Mouse (Mus musculus) heart, adult 2 months (tissue): ENCODE data around the gene Lin54. TPM values are rescaled to one million over a fixed set of nuclear protein-coding genes. Genes with fewer than 3 reads are reported as not detected.

Source experiments
- DNase-seq, 2 experiments: peaks; one replicate each; pipeline ENCODE4 v3.0.0; 2021
- H3K27ac ChIP-seq: fragments of 200-600 bp; 2 replicates; pipeline ENCODE4 v1.8.1; 2022
- H3K27me3 ChIP-seq: fragments of 200-500 bp; 2 replicates; pipeline ENCODE4 v1.6.1; 2012; ENCODE audit warnings: mild to moderate bottlenecking, low read length, inconsistent platforms, mixed read lengths; ENCODE audit not compliant: control insufficient read depth, insufficient read depth
- H3K36me3 ChIP-seq: fragments of 200-500 bp; 2 replicates; pipeline ENCODE4 v1.6.1; 2012; ENCODE audit warnings: low read length, inconsistent platforms; ENCODE audit not compliant: control insufficient read depth, insufficient read depth
- H3K4me1 ChIP-seq: fragments of 200-500 bp; 2 replicates; pipeline ENCODE4 v1.6.1; 2011; ENCODE audit warnings: low read length; ENCODE audit not compliant: control insufficient read depth, insufficient read depth
- H3K4me3 ChIP-seq: fragments of 200-600 bp; 2 replicates; pipeline ENCODE4 v1.8.1; 2022
- H3K79me2 ChIP-seq: fragments of 200-500 bp; replicated peaks from 2 replicates; pipeline ENCODE4 v1.6.1; 2012; ENCODE audit warnings: mild to moderate bottlenecking, inconsistent platforms, low read length, moderate library complexity, mixed read lengths; ENCODE audit not compliant: control insufficient read depth, insufficient read depth
- H3K9ac ChIP-seq: fragments of 200-500 bp; 2 replicates; pipeline ENCODE4 v1.6.1; 2012; ENCODE audit warnings: low read depth, mild to moderate bottlenecking, control low read depth, inconsistent platforms, low read length, mixed read lengths
- CTCF ChIP-seq: fragments of 200-600 bp; IDR thresholded peaks from 2 replicates; pipeline ENCODE4 v1.8.1; 2022; ENCODE audit warnings: antibody characterized with exemption, mild to moderate bottlenecking, moderate library complexity
- EP300 ChIP-seq: fragments of 200-500 bp; IDR thresholded peaks from 2 replicates; pipeline ENCODE4 v1.6.1; 2011; ENCODE audit warnings: low read depth, low read length, control low read depth; ENCODE audit not compliant: insufficient read depth
- POLR2A ChIP-seq: fragments of 200-500 bp; IDR thresholded peaks from 2 replicates; pipeline ENCODE4 v1.6.1; 2011; ENCODE audit warnings: mild to moderate bottlenecking, low read depth, low read length, control low read depth; ENCODE audit not compliant: insufficient read depth
- WGBS: fragments of 180-500 bp; shearing (Covaris S2); methylation state at CpG from one replicate; pipeline ENCODE4 v1.1.7; 2018; 5-methylcytosine and 5-hydroxymethylcytosine counted together
- intact Hi-C: fragments of 180-260 bp; cut with DNase I; formaldehyde crosslinking; loops from one replicate; pipeline ENCODE4 v1.15.1; 2025
- polyA plus RNA-seq: library from polyadenylated mRNA; depleted of rRNA; stranded (reverse); fragments of >200 nt; gene quantifications from 2 replicates; pipeline ENCODE4 v1.2.3, GENCODE M21; 2012
- total RNA-seq, 2 experiments: library from RNA; stranded (reverse); gene quantifications; 2 replicates each; pipeline ENCODE4 v1.2.3; 2021

The Lin54 gene
- total and polyA plus RNA-seq, 3 experiments, result 3.1 to 8.3 (median 7.2) TPM

- Histone ChIP-seq H3K79me2 (no peaks in the 10 kb centered on the region), H3K36me3 (no peaks in the 10 kb centered on the region), H3K4me1 (no peaks in the 10 kb centered on the region), H3K9ac (no peak overlapping the region), H3K4me3 (no peak overlapping the region), H3K27ac (no peak overlapping the region), H3K27me3 (no peaks in the 10 kb centered on the region)
- TF ChIP-seq EP300 (no peak), CTCF (0 out of 2 replicates have a peak, but pooled peaks have one; percentile 18), POLR2A (no peak)
- whole genome bisulfite sequencing, result 97% methylated on average over 4 of the region's 4 CpGs
- intact Hi-C loops, result no loop called here
- DNase-seq, result no peak
Observed at GRCm38 (mm10) chr5:100437086-100437485, 63.4 kb downstream of the Lin54 start.

GRCm38 (mm10) chr5:100430966-100431365, 69.5 kb downstream of the Lin54 start:
- intact Hi-C loops, result loop anchor here (5.0 kb wide), 1 partner anchor 66 kb away; no protein-coding TSS in a partner anchor
- no peaks in the 10 kb centered on the region for H3K27me3 ChIP-seq
- 82% methylated on average over 2 of the region's 2 CpGs for WGBS
- 0 out of 2 replicates have a peak, but pooled peaks cover 2% of the 10 kb centered on the region for H3K79me2 ChIP-seq
- no peak overlapping the region for H3K27ac ChIP-seq
- TF ChIP-seq CTCF (no peak), EP300 (no peak), POLR2A (no peak)
- H3K9ac ChIP-seq, result no peak overlapping the region
- H3K4me1 ChIP-seq, result peaks cover 5% of the 10 kb centered on the region
- no peak for DNase-seq
- no peak overlapping the region for H3K4me3 ChIP-seq
- H3K36me3 ChIP-seq, result peaks cover 5% of the 10 kb centered on the region

- Histone ChIP-seq H3K27me3 (no peaks in the 10 kb centered on the region), H3K79me2 (0 out of 2 replicates have a peak, but pooled peaks cover 2% of the 10 kb centered on the region), H3K9ac (peak overlapping the region; percentile 90), H3K4me3 (peak overlapping the region; percentile 56), H3K4me1 (peaks cover 5% of the 10 kb centered on the region), H3K36me3 (peaks cover 5% of the 10 kb centered on the region), H3K27ac (peak overlapping the region; percentile 84)
- TF ChIP-seq CTCF, result no peak
- 2% methylated on average over 11 of the region's 11 CpGs for WGBS
- no peak for DNase-seq
- intact Hi-C loops, result loop anchor here (5.0 kb wide), 1 partner anchor 67 kb away; no protein-coding TSS in a partner anchor
Observed at GRCm38 (mm10) chr5:100430076-100430390, 70.4 kb downstream of the Lin54 start.

GRCm38 (mm10) chr5:100429344-100430075, 70.9 kb downstream of the Lin54 start:
- Histone ChIP-seq H3K4me1 (peaks cover 5% of the 10 kb centered on the region), H3K79me2 (0 out of 2 replicates have a peak, but pooled peaks cover 2% of the 10 kb centered on the region), H3K27ac (peak overlapping the region; percentile 84), H3K9ac (peak overlapping the region; percentile 90), H3K36me3 (peaks cover 7% of the 10 kb centered on the region), H3K27me3 (no peaks in the 10 kb centered on the region), H3K4me3 (peak overlapping the region; percentile 56)
- under 1% methylated on average over 53 of the region's 53 CpGs for WGBS
- TF ChIP-seq POLR2A (peak; percentile 94), CTCF (no peak), EP300 (0 out of 2 replicates have a peak, but pooled peaks have one; percentile 38)
- DNase-seq, result peak; percentile 91 to 95
- intact Hi-C loops, result loop anchor here (1.0 to 10.0 kb wide), 4 partner anchors 12 to 245 kb away; partner anchors contain the start of genes Cops4 and Coq2

GRCm38 (mm10) chr5:100428734-100429343, 71.6 kb downstream of the Lin54 start:
- Histone ChIP-seq H3K36me3 (peaks cover 8% of the 10 kb centered on the region), H3K79me2 (0 out of 2 replicates have a peak, but pooled peaks cover 2% of the 10 kb centered on the region), H3K27me3 (no peaks in the 10 kb centered on the region), H3K4me1 (peaks cover 5% of the 10 kb centered on the region), H3K27ac (peak overlapping the region; percentile 63), H3K9ac (peak overlapping the region; percentile 74), H3K4me3 (peak overlapping the region; percentile 56)
- TF ChIP-seq POLR2A (no peak), CTCF (no peak), EP300 (no peak)
- intact Hi-C loops, result loop anchor here (1.0 to 10.0 kb wide), 3 partner anchors 12 to 246 kb away; partner anchors contain the start of genes Cops4 and Coq2
- no peak for DNase-seq
- WGBS, result under 1% methylated on average over 20 of the region's 20 CpGs
